Mouse (Mus musculus): ENCODE results near the gene Csk.

Gene Csk

DNA sequence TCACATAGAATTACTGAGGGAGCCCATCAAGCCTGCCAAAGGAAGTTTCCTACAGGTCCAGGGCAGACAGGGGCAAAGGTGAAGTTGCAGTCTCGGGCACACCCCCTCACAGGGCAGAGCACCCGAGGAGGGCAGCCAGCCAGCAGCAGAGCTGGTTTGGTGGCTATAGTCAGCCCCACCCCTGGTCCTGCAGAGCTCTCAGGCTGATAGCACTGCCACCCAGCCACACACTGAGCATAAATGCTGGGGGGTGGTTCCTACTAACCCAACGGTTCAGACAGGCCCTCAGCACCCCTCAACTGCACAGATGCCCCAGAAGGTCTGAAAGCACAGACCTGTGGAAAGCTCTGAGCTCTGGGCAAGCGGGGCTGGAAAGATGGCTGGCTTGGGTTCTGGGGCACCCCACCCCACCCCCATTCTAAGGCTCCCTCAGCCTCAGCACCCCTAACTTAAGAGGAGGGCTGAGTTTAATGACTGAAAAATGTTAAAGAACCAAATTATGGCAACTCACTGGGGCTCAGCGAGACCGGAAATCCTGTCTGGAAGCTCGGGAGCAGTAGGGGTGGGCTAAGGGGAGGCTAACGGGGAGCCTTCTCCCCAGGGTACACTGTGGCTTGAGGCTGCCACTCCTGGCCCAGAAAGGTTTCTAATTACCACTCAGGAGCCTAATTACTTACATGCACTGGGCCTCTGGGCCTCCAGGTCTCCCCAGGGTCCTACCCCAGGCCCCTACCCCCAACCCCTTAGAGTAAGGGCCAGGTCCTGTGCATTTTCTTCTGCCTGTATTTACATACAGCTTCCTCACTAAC is 14.6 kb downstream of the Csk start:
- DNase-seq (ENCODE audit: low spot score): peak; percentile 55

DNA sequence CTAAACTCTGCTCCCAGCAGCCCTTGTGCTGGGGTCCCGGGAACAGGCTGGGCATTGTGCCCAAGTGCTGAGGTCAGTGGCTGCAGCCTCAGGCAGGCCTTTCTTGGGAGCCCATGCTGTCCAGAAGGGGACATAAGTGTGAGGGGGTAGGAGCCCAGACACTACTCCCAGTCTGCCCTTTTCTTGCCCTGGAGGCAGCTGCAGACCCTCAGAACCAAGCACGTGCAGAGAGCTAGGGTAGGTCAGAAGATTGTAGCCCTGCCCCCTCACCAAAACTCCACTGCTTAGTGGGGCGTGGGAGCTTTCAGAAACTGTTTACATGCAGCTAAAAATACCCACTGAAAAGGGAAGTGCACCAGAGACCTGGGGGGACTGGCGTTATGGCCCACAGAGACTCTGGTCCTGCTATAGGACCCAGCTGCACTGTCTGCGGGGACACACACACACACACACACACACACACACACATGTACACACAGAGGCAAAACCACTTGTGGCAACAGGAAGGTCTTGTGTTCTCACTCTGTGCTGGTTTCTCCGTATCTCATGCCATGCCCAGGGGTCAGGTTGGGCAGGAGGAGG is 15.6 kb downstream of the Csk start:
- peak; percentile 48 for DNase-seq (ENCODE audit: low spot score)

DNA sequence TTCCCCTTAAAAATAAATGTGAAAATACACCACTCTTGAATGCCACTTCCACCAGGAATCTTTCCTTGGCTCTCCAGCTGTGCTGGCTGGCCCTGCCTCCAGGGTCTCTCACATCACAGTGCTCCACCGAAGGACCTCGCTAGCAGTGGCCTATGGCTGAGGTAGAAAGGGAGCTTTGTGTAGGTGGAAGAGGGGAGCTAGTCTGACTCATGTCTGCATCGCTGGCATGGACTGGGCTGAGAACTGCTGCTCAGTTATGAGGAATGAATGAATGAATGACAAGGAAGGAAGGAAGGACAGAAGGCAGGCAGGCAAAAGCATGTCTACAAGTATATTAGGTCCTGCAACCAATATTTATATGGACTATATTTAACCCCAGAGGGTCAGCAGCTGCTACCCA is 16.2 kb downstream of the Csk start:
- no peak for DNase-seq (ENCODE audit: low spot score)

DNA sequence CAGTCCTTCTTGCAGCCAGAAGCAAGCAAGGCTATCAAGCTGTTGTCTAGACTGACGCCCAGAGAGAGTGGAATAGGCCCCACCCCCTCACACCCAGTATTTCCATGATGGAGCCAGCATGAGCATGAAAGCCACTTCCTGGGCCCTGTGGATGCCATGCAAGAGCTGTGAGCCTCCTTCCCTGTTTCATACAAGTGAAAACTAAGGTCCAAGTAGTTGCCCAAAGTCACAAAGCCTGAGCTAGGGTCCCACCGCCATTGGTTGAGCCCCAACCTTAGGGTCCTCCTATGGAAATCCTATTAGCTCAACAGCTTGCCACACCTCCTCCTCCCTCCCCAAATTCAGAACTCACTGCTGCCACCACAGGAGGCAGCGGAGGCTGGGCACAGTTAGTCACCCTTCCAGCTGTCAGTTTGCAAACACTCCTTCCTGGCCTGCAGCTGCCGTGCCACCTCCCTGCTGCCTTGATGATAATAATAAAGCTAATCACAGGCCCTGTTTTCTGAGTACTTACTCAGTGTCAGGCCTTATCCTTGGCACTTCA is 19.9 kb downstream of the Csk start:
- DNase-seq (ENCODE audit: low spot score): no peak

DNA sequence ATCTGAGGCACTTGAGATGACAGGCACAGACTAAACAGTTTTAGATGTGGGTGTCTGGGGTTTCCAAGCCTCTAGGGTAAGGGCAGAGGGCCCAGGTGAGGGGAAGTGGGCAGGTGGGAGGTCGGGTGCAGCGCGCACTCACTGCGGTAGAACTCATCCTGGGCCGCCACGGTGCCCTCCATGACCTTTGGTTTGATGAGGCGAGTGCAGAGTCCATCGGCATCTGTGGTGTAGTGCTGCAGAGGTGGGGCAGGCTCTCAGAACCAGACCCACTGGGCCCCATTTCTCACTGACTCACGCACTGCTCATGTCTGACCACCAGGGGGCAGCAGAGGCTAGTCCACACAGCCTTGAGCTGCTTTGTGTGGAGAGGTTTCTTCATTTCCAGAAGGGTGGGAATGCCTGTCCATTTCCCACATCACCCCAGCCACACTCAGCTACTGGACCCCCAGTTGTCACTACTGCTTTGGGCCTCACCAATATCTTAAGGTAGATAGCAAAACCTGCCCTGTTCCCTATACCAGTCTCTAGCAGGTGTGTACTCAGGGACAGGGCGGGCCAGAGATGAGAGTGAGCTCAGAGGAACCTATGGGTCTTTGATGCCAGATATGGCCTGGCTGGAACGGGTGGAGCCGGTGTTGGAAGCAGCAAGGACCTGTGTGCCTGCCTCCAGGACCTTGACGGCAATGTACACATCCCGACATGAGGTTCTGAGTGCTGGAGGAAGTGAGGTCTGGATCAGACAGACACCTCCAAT is 24.1 kb downstream of the Csk start:
- DNase-seq (ENCODE audit: low spot score): peak; percentile 76

DNA sequence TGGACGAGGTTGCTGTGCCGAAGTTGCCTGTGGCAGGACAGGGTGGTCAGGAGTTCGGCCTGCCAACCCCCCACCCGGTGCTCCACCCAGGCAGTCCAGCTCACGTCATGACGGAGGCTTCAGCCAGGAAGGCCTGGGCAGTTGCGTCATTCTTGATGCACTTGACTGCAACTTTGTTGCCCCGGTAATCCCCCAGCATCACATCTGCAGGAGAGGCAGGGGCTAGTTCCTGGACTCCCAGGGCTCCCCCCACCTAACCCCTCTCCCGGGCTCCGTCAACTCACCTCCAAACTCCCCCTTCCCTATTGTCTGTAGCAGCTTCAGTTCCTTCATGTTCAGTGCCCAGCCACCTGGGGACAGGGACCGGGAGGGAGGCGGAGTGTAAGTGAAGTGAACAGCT is 24.7 kb downstream of the Csk start:
- no peak for DNase-seq (ENCODE audit: low spot score)

DNA sequence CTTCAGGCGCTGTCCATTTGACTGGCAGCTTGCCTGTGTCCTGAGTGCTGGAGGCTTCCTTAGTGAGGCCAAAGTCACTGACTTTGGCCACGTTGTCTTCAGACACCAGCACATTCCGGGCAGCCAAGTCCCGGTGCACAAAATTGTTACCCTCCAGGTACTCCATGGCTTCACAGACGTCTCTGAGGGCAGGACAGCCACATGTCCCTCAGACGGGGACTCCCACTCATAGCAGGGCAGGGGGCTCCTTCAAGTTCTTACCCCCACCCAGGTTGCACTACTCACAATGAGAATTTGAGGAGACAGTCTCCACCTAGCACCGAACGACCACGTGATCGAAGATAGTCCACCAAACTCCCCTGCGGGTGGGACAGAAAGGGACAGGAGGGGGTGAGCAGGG is 25.5 kb downstream of the Csk start:
- DNase-seq (ENCODE audit: low spot score): no peak

DNA sequence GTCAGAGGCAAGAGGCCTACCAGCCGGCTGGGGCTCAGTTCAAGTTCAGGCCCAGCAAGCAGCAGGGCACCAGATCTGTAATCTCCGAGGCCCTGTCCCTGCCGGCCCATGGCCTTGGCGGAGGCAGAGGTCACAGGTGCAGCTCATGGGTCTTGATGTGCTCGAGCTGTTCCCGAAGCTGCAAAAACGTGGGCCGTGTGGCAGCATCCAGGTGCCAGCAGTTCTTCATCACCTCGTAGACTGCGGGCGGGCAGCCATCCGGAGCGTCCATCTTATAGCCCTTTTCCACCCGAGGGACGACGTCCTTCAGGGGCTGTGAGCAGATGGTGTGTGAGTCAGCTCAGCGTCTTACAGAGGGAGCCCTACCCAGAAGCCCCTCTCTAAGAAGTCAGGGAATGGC is 26.2 kb downstream of the Csk start:
- no peak for DNase-seq (ENCODE audit: low spot score)

DNA sequence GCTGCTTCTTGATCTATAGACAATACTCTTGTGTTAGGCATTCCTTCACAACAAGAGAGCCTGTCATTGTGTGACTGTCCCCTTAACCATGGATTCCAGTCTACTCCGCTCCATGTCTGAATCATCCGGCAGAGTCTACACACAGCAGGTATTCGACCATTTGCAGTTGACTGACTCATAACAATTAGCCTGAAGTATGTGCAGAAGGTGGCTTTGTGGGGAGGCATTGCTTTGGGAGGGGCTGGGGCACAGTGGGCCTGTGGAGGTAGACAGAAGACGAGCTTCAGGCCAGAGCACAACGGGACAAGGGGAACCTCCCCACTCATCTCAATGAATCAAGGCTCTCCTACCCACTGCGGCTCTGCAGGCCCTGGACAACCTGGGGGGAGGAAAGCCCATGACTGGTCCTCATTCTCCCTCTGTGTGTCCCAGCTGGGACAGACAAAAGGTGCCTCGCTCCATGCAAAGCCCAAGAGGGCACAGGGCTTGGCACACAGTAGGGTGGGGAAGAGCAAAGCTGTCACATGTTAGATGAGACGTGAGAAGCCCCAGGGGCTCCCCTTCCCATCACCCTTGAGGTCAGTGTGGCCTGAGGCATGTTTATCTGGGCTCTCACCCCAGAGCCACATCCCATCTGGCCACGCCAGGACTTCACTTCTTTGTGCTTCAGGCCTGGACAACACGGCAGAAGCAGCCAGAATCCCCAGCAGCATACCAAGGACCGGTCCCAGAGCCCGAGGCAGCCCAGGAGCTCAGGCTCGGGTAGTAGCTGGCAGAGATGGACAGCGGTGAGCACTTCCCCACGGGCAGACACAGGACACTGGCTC is 27.5 kb downstream of the Csk start:
- DNase-seq (ENCODE audit: low spot score): peak; percentile 47

DNA sequence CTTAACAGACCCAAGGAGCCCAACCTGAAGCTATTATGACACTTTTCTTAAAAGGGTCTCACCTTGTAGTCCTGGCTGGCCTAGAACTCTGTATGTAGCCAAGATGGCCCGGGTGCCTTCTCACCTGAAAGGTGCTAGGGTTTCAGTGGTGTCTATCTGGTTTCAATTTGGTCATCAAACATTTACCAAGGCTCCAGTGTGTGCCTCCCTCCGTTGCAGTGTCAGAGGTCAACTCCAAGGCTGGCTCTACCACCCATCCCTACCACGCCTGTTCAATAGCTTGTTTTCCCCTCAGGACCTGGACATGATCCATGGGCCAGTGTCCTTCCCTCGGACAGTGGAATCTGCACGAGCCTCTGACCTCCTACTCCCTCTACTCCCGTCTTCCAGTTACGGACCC is 29.1 kb downstream of the Csk start:
- DNase-seq (ENCODE audit: low spot score): no peak

DNA sequence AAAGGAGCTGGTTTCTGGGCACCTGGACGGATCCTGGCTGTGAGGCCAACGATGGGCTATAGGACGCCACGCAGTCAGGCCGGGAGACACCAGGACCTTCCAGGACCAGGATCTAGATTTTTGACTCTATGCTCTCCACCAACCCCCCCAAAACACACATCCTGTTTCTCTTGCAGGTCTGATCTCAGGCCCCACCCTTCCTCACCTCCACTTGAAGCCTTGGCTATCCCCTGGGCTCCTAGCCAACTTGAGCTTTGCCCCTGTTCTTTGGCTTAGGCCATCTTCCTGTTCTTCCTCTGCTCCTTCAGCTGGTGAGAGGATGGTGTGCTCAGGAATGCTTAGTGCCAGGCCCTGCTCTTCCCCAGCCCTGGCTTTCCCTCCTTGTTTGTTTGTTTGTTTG is 32.8 kb downstream of the Csk start, which contains the start of gene Lman1l:
Gene Lman1l (minus strand): TSS at position 101 of the 400 bp plus-strand sequence.
- no peak for DNase-seq (ENCODE audit: low spot score)

DNA sequence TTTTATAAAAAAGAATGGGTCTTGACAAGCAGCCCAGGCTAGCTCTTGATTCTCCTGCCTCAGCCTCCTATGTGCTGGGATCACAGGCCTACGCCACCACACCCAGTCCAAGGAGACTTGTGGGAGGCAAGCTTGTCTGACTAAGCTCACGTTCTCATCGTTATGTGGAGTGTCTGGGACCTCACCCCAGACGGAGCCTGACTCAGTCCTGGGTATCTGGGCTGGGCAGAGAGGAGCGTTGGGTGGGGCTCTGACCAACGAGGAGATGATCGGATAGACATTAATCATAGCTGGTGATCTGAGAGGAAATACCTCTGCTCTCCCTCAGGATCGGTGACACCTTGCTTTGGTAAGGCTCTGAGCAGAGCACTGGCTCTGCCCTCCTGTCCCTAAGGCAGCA is 34.6 kb downstream of the Csk start:
- no peak for DNase-seq (ENCODE audit: low spot score)

DNA sequence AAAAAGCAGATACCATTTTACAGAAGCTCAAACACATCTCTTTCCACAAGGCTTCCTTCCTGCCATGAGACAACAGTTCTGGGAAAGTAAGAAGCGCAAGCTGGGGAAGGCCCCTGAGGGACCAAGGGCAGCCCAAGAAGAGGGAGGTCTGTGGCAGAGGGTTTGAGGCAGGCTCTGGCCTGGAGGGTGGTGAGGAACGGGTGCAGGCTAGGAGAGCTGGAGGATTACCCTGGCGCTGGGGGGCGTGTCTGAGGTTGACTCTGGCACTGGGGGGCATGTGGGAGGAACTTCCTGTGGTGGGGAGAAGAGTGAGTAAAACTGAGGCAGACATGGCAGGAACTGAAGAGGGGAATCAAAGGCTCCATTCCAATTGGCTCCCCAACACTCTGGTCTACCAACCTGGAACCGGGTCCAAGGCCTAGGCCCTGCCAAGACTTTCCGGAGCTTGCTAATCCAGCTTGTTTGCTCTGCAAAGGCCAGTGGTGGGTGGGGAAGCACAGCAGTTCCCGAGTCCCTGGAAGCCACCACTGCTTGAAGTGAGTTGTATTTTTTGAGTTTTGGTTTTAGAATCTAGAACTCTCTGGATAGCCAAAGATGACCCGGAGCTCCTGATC is 35.8 kb downstream of the Csk start:
- no peak for DNase-seq (ENCODE audit: low spot score)

DNA sequence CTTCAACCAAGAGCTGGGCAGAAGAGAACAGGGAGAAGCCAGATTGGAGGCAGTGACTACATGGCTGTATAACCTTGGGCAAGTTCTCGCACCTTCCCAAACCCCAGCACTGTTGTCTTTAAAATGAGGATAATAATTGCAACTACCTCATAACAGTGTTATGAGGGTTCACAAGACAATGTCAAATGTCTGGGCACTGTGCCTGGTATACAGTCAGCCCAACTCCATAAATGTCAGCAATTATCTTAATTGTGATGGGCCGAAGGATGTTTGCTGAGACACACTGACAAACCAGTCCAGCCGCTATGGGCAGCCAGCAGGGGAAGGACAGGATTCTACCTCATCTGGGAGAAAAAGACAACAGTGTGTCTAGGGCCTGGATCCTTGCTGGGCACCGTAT is 38.6 kb downstream of the Csk start:
- DNase-seq (ENCODE audit: low spot score): no peak

DNA sequence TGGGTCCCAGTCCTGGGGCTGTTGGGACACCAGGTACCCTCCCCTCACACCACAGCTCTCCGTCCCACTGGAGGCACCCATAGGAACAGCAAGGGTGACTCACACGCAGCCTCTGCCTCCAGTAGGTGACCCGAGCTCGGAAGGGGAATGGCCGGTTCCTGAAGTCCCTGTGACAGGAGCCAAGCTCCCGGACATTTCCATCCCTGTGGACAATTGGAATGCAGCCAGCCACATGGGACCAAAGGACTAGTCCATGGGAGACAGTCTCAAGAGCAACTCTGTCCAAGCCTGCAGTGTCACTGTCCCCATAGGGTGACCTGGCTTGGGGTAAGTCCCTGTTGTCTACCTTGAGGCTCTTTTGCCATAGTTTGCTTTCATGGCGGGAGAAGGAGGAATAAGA is 39.5 kb downstream of the Csk start:
- DNase-seq (ENCODE audit: low spot score): peak; percentile 34

DNA sequence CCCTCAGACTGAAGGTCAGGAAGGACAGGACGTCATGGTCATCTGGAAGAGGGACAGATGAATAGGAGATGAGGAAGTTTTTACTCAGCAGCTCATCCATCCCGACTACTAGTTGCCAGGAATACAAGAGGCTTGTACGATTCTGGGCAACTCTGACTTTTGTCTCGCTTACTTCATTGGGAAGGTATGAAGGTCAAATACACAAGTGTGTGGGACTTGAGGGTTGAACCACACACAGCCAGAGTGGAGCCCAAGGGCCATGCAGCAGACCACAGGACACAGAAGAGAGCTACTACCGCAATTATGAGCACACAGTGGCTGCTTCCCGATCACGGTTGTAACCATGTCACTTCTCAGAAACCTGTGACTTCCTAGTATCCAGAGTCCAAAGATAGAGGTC is 40.8 kb downstream of the Csk start:
- no peak for DNase-seq (ENCODE audit: low spot score)

DNA sequence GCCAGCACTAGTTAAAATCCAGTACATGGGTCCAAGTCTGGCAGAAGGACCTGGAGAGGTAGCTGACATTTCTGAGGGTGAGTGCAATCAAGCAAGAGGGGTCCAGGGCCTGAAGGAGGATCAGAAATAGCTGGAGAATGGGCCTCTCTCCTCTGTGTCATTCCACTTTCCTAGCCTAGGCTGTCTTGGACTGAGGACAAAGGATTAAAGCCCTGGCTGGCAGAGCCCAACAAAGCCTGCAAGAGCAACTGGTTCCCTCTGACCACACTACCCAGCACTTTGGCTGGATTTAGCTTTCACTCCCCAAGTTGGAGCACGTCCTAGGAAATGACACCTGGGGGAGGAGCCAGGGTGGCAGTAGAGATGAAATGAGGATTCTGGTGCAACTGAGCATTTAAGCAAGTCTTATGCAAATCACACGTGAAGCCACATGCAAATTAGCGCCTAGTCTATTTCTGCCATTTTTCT is 43.0 kb downstream of the Csk start:
- peak; percentile 92 for DNase-seq (ENCODE audit: low spot score)

DNA sequence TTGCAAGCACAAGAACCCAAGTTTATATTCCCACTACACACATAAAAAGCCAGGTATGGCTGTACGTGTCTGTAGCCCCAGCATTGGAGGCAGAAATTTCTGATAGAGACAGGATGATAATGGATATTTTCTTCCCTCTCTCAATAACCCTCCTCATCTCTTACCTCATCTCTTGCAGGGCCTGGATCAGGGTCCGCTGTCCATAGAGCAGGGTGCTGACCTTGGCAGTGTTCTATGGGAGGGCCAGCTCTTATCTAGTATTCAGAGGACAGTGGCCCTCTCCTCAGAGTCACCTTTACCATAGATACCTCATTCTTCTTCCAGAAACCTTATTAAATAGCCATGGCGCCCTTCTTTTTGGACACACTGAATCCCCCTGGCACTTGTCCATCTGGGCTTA is 43.6 kb downstream of the Csk start:
- peak; percentile 42 for DNase-seq (ENCODE audit: low spot score)

DNA sequence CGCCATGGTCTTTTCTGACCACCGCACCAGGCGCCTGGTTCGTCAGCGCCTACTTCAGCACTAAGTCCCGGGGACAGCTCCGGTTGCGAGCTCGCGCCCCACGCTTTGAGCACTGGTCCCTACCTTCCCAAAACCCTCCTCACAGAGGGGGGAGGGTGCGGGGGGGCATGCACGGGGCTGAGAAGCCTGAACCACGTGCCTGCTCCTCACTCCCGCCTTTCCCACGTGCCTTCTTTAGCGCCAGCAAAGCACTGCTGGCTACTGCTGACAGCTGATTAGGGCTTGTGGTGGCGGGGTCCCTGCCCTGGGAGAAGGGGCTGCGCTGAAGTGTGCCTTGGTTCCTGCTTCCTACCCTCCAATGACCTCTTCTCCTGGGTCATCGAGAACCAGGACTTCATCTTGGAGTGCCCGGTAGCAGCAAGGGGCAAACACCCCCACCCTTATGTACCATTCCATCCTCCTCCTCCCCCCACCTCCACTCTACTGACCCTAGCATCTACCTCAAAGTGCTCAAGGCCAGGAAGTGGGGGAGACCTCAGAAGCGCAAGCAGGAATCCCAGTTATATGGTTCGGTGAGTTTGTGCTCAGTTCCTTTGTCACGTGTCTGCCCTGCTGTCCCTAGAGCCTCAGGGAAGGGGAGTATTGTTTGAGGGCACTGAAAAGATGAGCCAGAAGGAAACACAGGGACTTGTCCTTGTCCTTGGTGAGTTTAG is 47.1 kb downstream of the Csk start, which contains the start of gene Cplx3:
Gene Cplx3 (minus strand): TSS at position 143 of the 713 bp plus-strand sequence.
- DNase-seq (ENCODE audit: low spot score): no peak

DNA sequence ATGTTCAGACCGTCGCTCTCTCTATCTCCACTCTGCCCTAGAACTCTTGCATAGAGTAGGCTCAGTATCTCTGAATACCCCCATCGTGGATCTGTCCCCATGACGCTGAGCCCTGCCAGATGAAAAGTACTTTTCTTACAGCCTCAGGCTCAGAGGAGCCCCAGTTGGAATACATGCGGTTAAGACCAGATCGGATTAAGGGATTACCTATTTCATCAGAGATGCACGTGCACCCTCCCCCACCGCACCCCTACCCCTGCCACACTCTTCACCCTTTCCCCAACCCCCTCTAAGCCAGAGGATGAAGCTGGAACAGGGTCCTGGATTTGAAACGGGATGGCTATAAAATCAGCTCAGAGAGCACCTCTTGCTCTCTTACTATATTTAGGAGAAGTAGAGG is 47.9 kb downstream of the Csk start:
- DNase-seq (ENCODE audit: low spot score): no peak

DNA sequence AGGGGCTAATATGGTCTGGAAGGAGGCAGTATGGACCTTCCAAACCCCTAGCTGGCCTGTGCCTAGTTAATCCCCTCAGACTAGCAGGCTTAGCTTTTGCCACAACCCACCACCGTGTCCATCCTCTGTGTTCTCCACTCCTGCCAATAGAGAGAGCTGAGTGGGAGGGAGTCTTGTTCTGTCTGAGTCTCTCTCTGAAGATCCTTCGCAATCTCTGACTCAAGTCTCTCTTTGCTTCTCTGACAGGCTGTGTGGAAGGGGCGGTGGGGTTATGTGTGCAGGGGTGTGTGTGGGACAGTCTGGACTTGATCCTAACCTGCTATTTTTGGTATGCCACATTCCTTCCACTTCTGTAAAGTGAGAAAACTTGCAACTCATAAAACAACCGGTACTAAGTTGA is 48.6 kb downstream of the Csk start:
- DNase-seq (ENCODE audit: low spot score): no peak
